Mouse (Mus musculus) kidney, embryonic 14.5 days (tissue): ENCODE measurements at regions not wholly inside any gene's neighbourhood (a gene's known extent, or its start where the extent isn't known, plus 50 kb on each side); places are given as distances from the start of the nearest gene placed in this dataset. TPM values are rescaled to one million over a fixed set of nuclear protein-coding genes. Genes with fewer than 3 reads are reported as not detected.

Source experiments
- ATAC-seq: fragments of 200-750 bp; cut with Nextera tagmentation; 2 replicates; pipeline ENCODE4 v1.8.0; 2017; ENCODE audit warnings: moderate number of reproducible peaks, mild to moderate bottlenecking, moderate TSS enrichment, moderate library complexity; ENCODE audit not compliant: low FRiP score, low TSS enrichment
- H3K27ac ChIP-seq: fragments of 300-500 bp; sonication (generic); 2 replicates; pipeline ENCODE4 v1.5.1; 2014; ENCODE audit warnings: low read depth, mild to moderate bottlenecking, low read length, moderate library complexity, mixed read lengths
- H3K27me3 ChIP-seq: fragments of 300-500 bp; sonication (generic); 2 replicates; pipeline ENCODE4 v1.6.1; 2014; ENCODE audit warnings: mild to moderate bottlenecking, low read length; ENCODE audit not compliant: control insufficient read depth, insufficient read depth
- H3K36me3 ChIP-seq: fragments of 300-500 bp; sonication (generic); 2 replicates; pipeline ENCODE4 v1.6.1; 2014; ENCODE audit warnings: low read length, mixed read lengths; ENCODE audit not compliant: control insufficient read depth, insufficient read depth
- H3K4me1 ChIP-seq: fragments of 300-500 bp; sonication (generic); 2 replicates; pipeline ENCODE4 v1.6.1; 2014; ENCODE audit warnings: low read length, mixed read lengths; ENCODE audit not compliant: control insufficient read depth, insufficient read depth
- H3K4me2 ChIP-seq: fragments of 300-500 bp; sonication (generic); replicated peaks from 2 replicates; pipeline ENCODE4 v1.6.1; 2014; ENCODE audit warnings: low read depth, mild to moderate bottlenecking, low read length
- H3K4me3 ChIP-seq: fragments of 300-500 bp; sonication (generic); 2 replicates; pipeline ENCODE4 v1.5.1; 2014; ENCODE audit warnings: mild to moderate bottlenecking, low read length
- H3K9ac ChIP-seq: fragments of 300-500 bp; sonication (generic); 2 replicates; pipeline ENCODE4 v1.6.1; 2014; ENCODE audit warnings: low read depth, mild to moderate bottlenecking, low read length, moderate library complexity
- H3K9me3 ChIP-seq: fragments of 300-500 bp; sonication (generic); 2 replicates; pipeline ENCODE4 v1.6.1; 2016; ENCODE audit warnings: low read length; ENCODE audit not compliant: control insufficient read depth
- WGBS: fragments of 180-500 bp; shearing (Covaris S2); extraction: QIAGEN DNeasy Blood & Tissue Kit; methylation state at CpG from one replicate; pipeline ENCODE4 v1.1.7; 2014; 5-methylcytosine and 5-hydroxymethylcytosine counted together
- microRNA-seq: library from miRNA; unstranded; fragments of <30 nt; microRNA quantifications from one replicate; pipeline ENCODE4, GENCODE M21; 2016

DNA sequence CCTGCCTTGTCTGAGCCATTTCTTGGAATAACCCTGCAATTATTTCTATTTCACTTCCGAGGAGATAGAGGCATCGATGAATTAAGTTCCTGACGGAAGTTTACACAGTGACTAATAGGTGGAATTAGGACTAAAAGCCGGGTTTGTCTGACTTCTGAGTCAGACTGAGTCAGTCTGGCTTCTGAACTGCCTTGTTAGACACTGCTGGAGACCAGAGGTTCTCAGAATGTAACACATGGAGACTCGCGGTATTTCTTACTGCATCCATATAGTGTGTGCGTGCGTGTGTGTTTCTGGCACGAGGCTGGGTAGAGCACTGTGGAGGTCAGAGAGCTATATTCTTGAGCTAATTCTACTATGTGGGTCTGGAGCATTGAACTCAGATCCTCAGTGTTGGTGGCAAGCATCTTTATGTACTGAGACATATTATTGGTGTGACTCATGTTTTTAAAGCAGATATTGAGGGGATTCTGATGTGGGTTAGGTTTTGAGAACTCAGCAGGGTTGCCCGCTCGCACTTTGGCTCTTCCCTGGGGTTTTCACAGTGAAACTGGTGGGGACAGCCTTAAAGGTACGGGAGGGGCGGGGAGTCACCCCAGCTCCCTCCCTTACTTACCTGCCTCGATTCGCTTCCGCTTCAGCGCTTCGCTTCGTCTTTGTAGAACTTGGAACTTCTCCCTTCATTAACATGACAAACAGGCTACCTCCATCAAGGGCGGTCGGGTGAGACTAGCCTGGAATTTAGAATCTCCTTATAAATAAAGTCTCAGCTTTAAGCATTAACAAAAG is 101.2 kb downstream of the 4931417E11Rik start:
- 11% methylated on average over 21 of the region's 21 CpGs for WGBS
- peak overlapping the region; percentile 5; the same call in 1 of the 2 replicates for H3K4me3 ChIP-seq
- H3K9ac ChIP-seq, result no peak overlapping the region; the same call in 1 of the 2 replicates
- H3K27ac ChIP-seq, result no peak overlapping the region
- no peaks in the 10 kb centered on the region for H3K27me3 ChIP-seq
- peak; percentile 76 for ATAC-seq
- no peaks in the 10 kb centered on the region for H3K36me3 ChIP-seq
- H3K4me2 ChIP-seq, result peak overlapping the region; percentile 33
- no peaks in the 10 kb centered on the region for H3K4me1 ChIP-seq
- no peaks in the 10 kb centered on the region for H3K9me3 ChIP-seq

DNA sequence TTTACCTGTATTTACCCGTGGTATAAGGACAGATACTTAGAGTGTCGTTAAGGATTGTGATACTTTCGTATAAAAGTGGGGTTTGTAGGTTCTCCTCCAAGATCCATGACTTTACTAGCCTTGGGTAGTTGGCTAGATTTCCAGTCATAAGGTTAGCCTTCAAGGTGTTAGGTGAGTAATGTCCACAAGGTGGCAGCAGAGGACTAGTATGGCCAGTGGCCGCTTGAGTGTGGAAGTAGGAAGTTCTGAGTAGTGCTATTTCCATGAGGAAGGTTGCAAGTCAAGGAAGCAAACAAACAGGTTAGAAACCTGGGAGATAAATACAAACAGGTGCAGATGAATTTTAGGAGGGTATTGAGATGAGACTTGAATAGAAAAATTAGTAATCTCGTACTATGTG is 101.9 kb downstream of the 4931417E11Rik start:
- no peaks in the 10 kb centered on the region for H3K36me3 ChIP-seq
- no peak overlapping the region for H3K27ac ChIP-seq
- H3K4me1 ChIP-seq, result no peaks in the 10 kb centered on the region
- H3K4me2 ChIP-seq, result peak overlapping the region; percentile 33
- H3K27me3 ChIP-seq, result no peaks in the 10 kb centered on the region
- ATAC-seq, result peak; percentile 86; the same call in 1 of the 2 replicates
- no peaks in the 10 kb centered on the region for H3K9me3 ChIP-seq
- H3K9ac ChIP-seq, result no peak overlapping the region
- no peak overlapping the region; the same call in 1 of the 2 replicates for H3K4me3 ChIP-seq
- WGBS, result 5% methylated on average over 5 of the region's 5 CpGs

DNA sequence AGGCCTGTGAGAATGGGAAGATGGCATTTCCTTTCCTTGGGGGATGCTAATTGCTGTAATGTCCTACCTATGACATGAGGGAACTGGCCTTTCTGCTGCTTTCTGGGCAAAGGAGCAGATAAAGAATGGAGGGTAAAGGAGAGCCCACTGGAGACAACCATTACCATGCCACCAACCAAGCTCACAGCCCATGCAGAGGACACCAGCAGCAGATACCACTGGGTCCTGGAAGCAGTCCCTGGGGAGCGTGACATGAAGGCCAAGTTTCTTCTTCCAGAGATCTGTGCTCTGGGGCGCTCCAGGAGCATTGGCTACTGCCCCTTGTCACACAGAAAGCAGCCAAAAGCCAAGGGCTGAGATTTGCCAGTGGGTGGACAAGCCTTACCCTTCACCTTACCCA is 102.8 kb downstream of the 4931417E11Rik start:
- no peak for ATAC-seq
- WGBS, result 85% methylated on average over 2 of the region's 2 CpGs

GRCm38 (mm10) chr6:73365306-73365705 is 104.2 kb downstream of the 4931417E11Rik start:
- no peaks in the 10 kb centered on the region for H3K36me3 ChIP-seq
- no peaks in the 10 kb centered on the region for H3K27me3 ChIP-seq
- 84% methylated on average over 9 of the region's 9 CpGs for WGBS
- no peak overlapping the region for H3K27ac ChIP-seq
- no peaks in the 10 kb centered on the region for H3K4me1 ChIP-seq
- no peak overlapping the region for H3K4me2 ChIP-seq
- no peaks in the 10 kb centered on the region for H3K9me3 ChIP-seq
- no peak overlapping the region for H3K9ac ChIP-seq
- H3K4me3 ChIP-seq, result no peak overlapping the region
- no peak for ATAC-seq

More for the DNA sequence above, 102.8 kb downstream of the 4931417E11Rik start:
- no peak overlapping the region for H3K9ac ChIP-seq
- H3K4me3 ChIP-seq, result no peak overlapping the region
- H3K4me1 ChIP-seq, result no peaks in the 10 kb centered on the region
- H3K9me3 ChIP-seq, result no peaks in the 10 kb centered on the region
- no peaks in the 10 kb centered on the region for H3K27me3 ChIP-seq
- H3K36me3 ChIP-seq, result no peaks in the 10 kb centered on the region
- H3K27ac ChIP-seq, result no peak overlapping the region
- H3K4me2 ChIP-seq, result no peak overlapping the region

- H3K9me3 ChIP-seq, result peaks cover 2% of the 10 kb centered on the region; the same call in 1 of the 2 replicates
- H3K4me3 ChIP-seq, result no peak overlapping the region
- H3K9ac ChIP-seq, result no peak overlapping the region
- no peaks in the 10 kb centered on the region for H3K27me3 ChIP-seq
- H3K4me1 ChIP-seq, result no peaks in the 10 kb centered on the region
- no peaks in the 10 kb centered on the region for H3K36me3 ChIP-seq
- no peak overlapping the region for H3K4me2 ChIP-seq
- H3K27ac ChIP-seq, result no peak overlapping the region
- 59% methylated on average over 6 of the region's 6 CpGs for WGBS
- no peak for ATAC-seq
Observed at GRCm38 (mm10) chr6:73334995-73335394, 86.8 kb downstream of the Suclg1 start.

GRCm38 (mm10) chr6:73329666-73330065 is 81.5 kb downstream of the Suclg1 start:
- Histone ChIP-seq H3K4me1 (no peaks in the 10 kb centered on the region), H3K27me3 (no peaks in the 10 kb centered on the region), H3K36me3 (no peaks in the 10 kb centered on the region), H3K27ac (no peak overlapping the region), H3K4me3 (no peak overlapping the region), H3K9me3 (no peaks in the 10 kb centered on the region), H3K4me2 (no peak overlapping the region), H3K9ac (no peak overlapping the region)
- WGBS, result 82% methylated on average over 11 of the region's 11 CpGs
- no peak for ATAC-seq

Small RNA genes in the stretch of these regions (microRNA-seq; reads per million reads assigned to microRNA genes)
- gene Gm24370, result not detected
